Mouse (Mus musculus): Measurements from ENCODE around the gene Nupr1. TPM values are rescaled to one million over a fixed set of nuclear protein-coding genes. Genes with fewer than 3 reads are reported as not detected.

Nupr1 gene
- total RNA-seq, 2 experiments from 2014 or later: 20.8 to 27.0 TPM

DNA sequence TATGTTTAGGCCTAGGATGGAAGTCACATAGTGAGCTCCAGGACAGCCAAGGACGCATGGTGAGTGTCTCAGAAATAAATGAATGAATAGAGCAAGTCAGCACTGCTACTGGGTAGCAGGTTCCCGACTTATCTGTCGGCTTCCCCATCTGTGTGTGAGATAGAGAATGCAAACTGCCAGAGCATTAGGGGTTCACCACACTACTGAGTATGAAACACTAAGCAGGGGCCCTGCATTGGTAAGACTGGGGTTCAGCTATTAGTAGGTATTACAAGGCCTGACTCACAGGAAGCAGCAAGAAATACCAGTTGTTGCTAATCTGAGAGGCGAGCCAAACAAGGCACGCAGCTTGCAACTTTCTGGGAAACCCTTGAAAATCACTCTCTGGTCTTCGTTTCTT lies 31.7 kb downstream of the Nupr1 start:
- no peak for DNase-seq

DNA sequence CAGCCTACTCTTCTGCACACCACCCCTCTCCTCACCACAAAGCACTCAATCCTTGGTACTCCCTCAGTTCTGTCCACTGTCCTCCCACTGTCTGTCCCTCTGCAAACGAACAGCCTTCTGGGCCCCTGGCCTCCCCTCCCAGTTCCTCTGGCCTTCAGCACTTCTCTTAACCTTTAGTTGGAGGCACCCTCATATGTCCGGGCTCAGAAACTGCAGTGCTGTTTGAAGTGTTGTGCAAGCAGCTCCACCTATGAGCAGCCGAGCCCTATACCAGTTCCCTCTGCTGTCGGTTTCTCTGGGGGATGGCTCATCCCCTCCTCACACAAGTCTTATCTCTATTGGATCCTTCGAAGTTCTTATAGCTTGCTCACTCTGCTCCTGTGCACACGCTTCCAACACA lies 34.2 kb downstream of the Nupr1 start:
- no peak for DNase-seq

DNA sequence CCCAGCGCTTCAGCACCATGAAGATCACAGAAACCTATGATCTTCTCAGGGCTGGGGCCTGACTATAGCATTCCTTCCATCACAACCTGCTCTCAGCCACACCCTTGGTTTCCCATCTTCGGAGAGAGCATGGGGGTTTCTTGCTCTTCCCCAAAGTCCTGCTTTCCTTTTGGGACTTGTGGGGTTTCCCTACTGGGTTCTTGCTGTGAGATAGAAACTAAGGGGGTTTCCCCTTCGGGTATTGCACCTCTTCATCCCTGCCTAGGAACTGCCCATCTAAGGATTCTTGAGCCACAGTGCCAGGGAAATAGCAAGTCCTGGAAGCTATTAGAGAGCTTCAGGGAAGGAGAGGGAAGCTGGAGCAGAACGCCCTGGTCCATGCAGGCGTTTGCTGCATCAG lies 34.8 kb downstream of the Nupr1 start:
- DNase-seq: no peak

DNA sequence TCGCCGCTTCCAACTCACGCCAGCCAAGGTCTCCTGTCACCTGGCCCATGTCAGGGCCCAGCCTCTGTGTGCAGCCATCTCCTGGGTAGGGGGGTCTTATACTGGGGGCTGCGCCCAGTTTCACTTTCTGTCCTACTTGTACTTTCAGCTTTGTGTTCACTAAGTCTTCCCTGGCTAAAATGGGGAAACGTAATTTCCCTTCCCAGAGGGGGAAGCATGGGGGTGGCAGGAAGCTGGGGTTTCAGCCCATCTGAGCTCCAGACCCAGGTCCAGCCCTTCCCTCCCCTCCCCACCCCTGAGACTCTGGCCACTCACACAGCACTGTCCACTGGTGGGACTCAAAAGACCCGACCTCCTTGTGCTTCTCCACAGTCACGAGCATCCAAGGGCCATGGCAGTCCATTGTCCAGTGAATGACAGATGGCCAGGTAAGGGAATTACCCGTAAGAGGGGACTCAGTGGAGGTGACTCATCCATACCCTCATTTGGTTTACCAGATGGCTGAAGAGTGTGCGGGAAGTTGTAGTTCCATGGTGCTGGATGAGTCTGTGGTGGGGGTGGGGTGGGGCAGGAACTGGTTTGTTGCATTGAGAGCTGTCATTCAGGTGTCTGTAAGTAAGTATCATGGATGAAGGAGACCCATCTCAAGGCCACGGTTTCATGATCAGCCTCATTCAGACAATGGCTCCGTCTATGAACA lies 35.6 kb downstream of the Nupr1 start, which contains the start of gene Il27:
Gene Il27, minus strand, starts transcription at position 80 of the 700 bp plus-strand sequence.
- DNase-seq: no peak

DNA sequence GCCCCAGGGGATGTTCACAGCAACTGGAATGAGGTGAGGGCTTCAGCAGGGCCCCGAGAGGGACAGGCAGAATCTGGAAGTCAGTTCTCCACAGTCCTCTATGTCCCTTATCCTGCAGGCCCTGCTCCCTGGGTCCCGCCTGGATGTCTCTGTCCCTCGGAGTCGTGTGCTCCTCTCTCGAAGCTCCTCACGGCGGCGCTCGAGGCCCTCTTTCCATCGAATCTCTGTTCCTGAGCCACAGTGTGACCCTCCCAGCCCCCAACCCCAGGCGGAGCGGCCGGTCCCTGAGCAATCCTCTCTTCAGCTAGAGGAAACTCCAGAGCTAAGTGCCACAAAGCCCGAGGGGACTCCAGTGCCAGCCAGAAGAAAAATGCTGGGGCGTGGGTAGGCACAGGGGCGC lies 42.9 kb downstream of the Nupr1 start:
- DNase-seq: peak; percentile 59 to 74

DNA sequence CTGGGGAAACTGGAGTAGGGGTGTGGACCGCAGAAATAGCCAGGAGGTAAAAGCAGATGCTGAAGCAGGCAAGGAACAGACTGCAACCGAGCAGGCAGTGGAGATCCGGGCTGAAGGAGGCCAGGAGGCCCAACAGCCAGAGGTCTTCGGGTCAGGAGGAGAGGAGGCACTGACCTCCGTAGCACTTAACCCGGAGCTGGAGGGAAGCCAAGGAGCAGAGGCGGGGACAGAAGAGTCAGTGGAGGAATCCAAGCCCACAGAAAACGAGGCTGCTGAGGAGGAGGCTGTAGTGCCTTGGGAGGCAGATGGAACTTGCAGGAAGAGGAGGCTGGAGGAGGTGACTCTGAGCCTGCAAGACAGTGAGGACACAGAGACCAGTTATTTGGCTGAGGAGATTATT lies 43.8 kb downstream of the Nupr1 start:
- DNase-seq: peak; percentile 34 to 59

DNA sequence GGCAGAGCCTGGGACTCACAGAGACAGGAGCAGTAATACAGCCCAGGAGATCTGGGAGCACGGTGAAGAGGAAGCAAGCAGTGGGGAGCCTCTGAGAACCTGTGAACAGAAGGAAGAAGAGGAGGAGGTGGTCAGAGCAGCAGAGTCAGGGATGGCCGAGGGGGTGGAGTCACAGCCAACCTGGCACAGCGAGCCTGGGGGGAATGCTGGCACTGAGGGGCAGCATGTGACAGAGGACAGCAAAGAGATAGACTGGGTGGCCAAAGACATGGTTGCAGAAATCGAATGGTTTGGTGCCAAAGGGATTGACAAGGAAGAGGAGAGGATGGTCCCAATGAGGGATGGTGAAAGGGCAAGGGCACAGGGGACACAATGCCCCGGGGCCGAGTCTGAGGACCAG lies 44.9 kb downstream of the Nupr1 start, which contains the start of gene Cln3:
Gene Cln3, minus strand, starts transcription at position 101 of the 400 bp plus-strand sequence.
- no peak for DNase-seq

- DNase-seq: no peak
Observed at GRCm38 (mm10) chr7:126584506-126584977, 46.1 kb downstream of the Nupr1 start, which contains the start of gene Apobr. Gene Apobr (plus strand): TSS chr7:126584942.

- no peak for DNase-seq
Observed at GRCm38 (mm10) chr7:126583761-126584160, 46.9 kb downstream of the Nupr1 start.

GRCm38 (mm10) chr7:126583251-126583709 lies 47.4 kb downstream of the Nupr1 start:
- peak; percentile 88 to 92 for DNase-seq

DNA sequence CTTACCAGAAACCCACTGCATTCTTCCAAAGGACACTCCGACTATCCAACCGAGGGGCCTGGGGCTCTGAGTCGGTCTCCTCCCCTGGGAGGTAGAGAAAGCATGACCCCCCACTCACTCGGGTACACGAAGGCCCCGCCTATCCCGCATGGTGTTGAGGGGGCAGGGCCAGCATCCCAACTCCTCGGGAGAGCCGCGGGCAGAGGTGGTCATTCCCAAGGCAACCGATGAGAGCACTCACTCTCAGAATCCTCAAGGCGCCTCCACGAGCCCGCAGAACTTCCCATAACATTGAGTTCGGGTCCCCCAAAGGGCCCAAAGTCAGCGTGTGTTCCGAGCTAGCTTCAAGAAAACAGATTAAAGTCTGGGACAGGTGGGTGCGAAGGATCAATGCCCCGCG lies 47.9 kb downstream of the Nupr1 start:
- peak; percentile 33 to 65 for DNase-seq

DNA sequence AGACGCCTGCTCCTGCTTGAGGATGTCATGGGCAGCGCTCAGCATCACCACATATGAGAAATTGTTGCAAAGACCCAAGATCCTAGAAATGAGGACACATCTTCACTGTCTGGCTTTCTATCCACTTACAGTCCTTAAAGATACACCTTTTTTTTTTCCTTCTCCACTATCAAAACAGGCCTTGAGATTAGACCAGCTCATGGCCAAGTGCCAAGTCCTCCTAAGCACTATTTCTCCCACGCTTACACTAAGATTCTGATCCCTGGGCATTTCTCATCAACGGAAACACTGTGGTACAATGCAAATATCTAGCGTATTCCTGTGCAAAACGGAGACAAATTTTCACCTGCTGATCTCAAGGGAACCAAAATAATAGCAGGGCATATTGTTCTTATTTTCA lies 49.0 kb downstream of the Nupr1 start:
- DNase-seq: no peak

DNA sequence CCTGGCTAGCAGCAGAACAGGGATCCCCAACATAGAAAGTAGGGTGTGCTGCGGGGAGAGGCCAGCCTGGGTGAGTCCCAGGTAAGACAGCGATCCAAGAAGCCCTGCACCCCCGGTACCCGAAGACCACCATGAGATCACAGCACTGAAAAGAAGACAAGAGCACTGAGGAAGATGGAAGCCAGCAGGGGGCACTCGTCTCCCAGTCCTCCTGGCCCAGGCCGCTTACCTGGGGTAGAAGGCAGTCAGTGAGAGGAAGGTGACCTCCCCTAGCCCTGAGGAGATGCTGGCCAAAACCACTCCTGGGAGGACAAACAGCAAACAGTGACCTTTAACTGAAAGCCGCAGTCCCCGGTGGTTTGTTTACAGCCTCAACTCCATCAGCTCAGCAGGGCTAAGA lies 51.5 kb downstream of the Nupr1 start:
- DNase-seq: peak; percentile 50 to 65

GRCm38 (mm10) chr7:126576946-126577345 lies 53.7 kb downstream of the Nupr1 start:
- DNase-seq: peak; percentile 63 to 68

Small RNA genes within 50 kb of the gene (microRNA-seq; reads per million reads assigned to microRNA genes)
- gene Mir7059: 1.00 reads per million

Other genes starting within 250 kb of the Nupr1 start
- 1 to 10 TPM; 6.5 TPM for gene Nfatc2ip, start 234.1 kb downstream of the Nupr1 start, total RNA-seq (2021)
- gene Cd19, start 216.0 kb downstream of the Nupr1 start, total RNA-seq (2021): under 1 TPM in 1 of 2 experiments, not detected in 1; 0.82 TPM
- gene Rabep2, start 202.1 kb downstream of the Nupr1 start, total RNA-seq (2021): 10 to 100 TPM; 48.4 to 72.8 TPM
- gene Atp2a1, start 167.8 kb downstream of the Nupr1 start, total RNA-seq (2021): under 1 TPM in 1 of 2 experiments, not detected in 1; 0.33 TPM
- gene Sh2b1, start 155.4 kb downstream of the Nupr1 start, total RNA-seq (2021): 10 to 100 TPM; 55.3 to 59.5 TPM
- 100 to 1,000 TPM; 219 to 221 TPM for gene Tufm, start 143.5 kb downstream of the Nupr1 start, total RNA-seq (2021)
- 100 to 1,000 TPM in 1 of 2 experiments, 10 to 100 TPM in 1; 82.9 to 112 TPM for gene Atxn2l, start 127.4 kb downstream of the Nupr1 start, total RNA-seq (2021)
- 100 to 1,000 TPM; 243 to 301 TPM for gene Eif3c, start 64.5 kb downstream of the Nupr1 start, total RNA-seq (2021)
- 1 to 10 TPM; 1.5 TPM for gene Apobr, start 45.9 kb downstream of the Nupr1 start, total RNA-seq (2021)
- 10 to 100 TPM; 34.8 to 40.0 TPM for gene Cln3, start 45.0 kb downstream of the Nupr1 start, total RNA-seq (2021)
- gene Il27, start 35.9 kb downstream of the Nupr1 start, total RNA-seq (2021): not detected
- gene Sgf29, start 18.4 kb upstream of the Nupr1 start, total RNA-seq (2021): 10 to 100 TPM; 39.0 to 41.7 TPM
- 10 to 100 TPM; 34.1 to 52.7 TPM for gene Sult1a1, start 45.6 kb upstream of the Nupr1 start, total RNA-seq (2021)
- gene Bola2, start 64.5 kb upstream of the Nupr1 start, total RNA-seq (2021): 10 to 100 TPM; 94.8 to 98.1 TPM
- 10 to 100 TPM in 1 of 2 experiments, 1 to 10 TPM in 1; 8.7 to 14.8 TPM for gene Slx1b, start 64.9 kb upstream of the Nupr1 start, total RNA-seq (2021)
- 10 to 100 TPM; 10.1 to 11.6 TPM for gene Coro1a, start 76.9 kb upstream of the Nupr1 start, total RNA-seq (2021)
- gene Mapk3, start 128.7 kb upstream of the Nupr1 start, total RNA-seq (2021): 100 to 1,000 TPM; 129 to 150 TPM
- gene Gdpd3, start 135.5 kb upstream of the Nupr1 start, total RNA-seq (2021): 1 to 10 TPM; 1.3 to 4.7 TPM
- gene Ypel3, start 146.1 kb upstream of the Nupr1 start, total RNA-seq (2021): 100 to 1,000 TPM in 1 of 2 experiments, 10 to 100 TPM in 1; 88.9 to 157 TPM
- under 1 TPM; 0.46 to 0.70 TPM for gene Tbx6, start 150.6 kb upstream of the Nupr1 start, total RNA-seq (2021)
- gene Ppp4c, start 161.6 kb upstream of the Nupr1 start, total RNA-seq (2021): 10 to 100 TPM; 81.0 to 86.5 TPM
- 10 to 100 TPM; 15.3 to 21.2 TPM for gene Fam57b, start 166.8 kb upstream of the Nupr1 start, total RNA-seq (2021)
- not detected for gene 4930451I11Rik, start 200.8 kb upstream of the Nupr1 start, total RNA-seq (2021)
- gene Doc2a, start 216.6 kb upstream of the Nupr1 start, total RNA-seq (2021): under 1 TPM; 0.43 to 0.50 TPM
- 10 to 100 TPM; 14.5 to 16.0 TPM for gene Hirip3, start 231.1 kb upstream of the Nupr1 start, total RNA-seq (2021)
- gene Ino80e, start 231.5 kb upstream of the Nupr1 start, total RNA-seq (2021): 10 to 100 TPM; 39.7 to 45.0 TPM